Comparison of ENCODE assay signal across 16 mouse cellular contexts in genomic region chr14:62270698-62271396, GRCm38 (mm10). TPM values are rescaled to one million over a fixed set of nuclear protein-coding genes. Genes with fewer than 3 reads are reported as not detected.
"Had no signal": no experiment of that assay in that cellular context is flagged by ENCODE, and none has a peak within 500 bp of the region (broad histone marks: within the 10 kb centered on the region; RNA-seq: fewer than 3 reads in every experiment).

No protein-coding gene starts in this region.

- H3K27me3 ChIP-seq: midbrain, embryonic 13.5 days; midbrain, embryonic 15.5 days; neural tube, embryonic 12.5 days; stomach, embryonic 15.5 days had no signal

- H3K4me3 ChIP-seq: midbrain, embryonic 13.5 days; midbrain, embryonic 15.5 days; neural tube, embryonic 12.5 days; stomach, embryonic 15.5 days had no signal

- ATAC-seq: midbrain, embryonic 13.5 days; midbrain, embryonic 15.5 days had no signal

- H3K27ac ChIP-seq: midbrain, embryonic 13.5 days; midbrain, embryonic 15.5 days; neural tube, embryonic 12.5 days; stomach, embryonic 15.5 days; stomach, postnatal 0 days had no signal

- H3K9ac ChIP-seq: lung, embryonic 14.5 days; midbrain, embryonic 13.5 days; midbrain, embryonic 15.5 days; neural tube, embryonic 12.5 days; stomach, embryonic 15.5 days had no signal

- H3K9me3 ChIP-seq: midbrain, embryonic 13.5 days; midbrain, embryonic 15.5 days; neural tube, embryonic 12.5 days; stomach, embryonic 15.5 days had no signal

- H3K36me3 ChIP-seq: midbrain, embryonic 13.5 days; midbrain, embryonic 15.5 days; neural tube, embryonic 12.5 days; stomach, embryonic 15.5 days had no signal

- DNase-seq: lung, embryonic 14.5 days; lung, postnatal 10 days; lung, postnatal 4 days; right cerebral cortex, postnatal 14 days; thymus, adult 2 months; thymus, postnatal 25 days; thymus, postnatal 4 days had no signal

- H3K4me2 ChIP-seq: lung, embryonic 14.5 days; midbrain, embryonic 11.5 days; midbrain, embryonic 13.5 days; midbrain, embryonic 15.5 days; neural tube, embryonic 12.5 days; stomach, embryonic 15.5 days had no signal

- H3K4me1 ChIP-seq: midbrain, embryonic 13.5 days; midbrain, embryonic 15.5 days; neural tube, embryonic 12.5 days; stomach, embryonic 15.5 days had no signal

RNA-seq across cellular contexts. Expression of gene Dleu7, which starts 22.0 kb away (rescaled TPM):
- total RNA-seq: megakaryocyte, adult 5-6 weeks; monocyte, adult 5-6 weeks; neutrophil, adult 5-6 weeks had no signal
